Mouse (Mus musculus) ES-Bruce4 (cell line): ENCODE results near the gene Nars2.

Experiments
- CTCF ChIP-seq: IDR thresholded peaks from one replicate; pipeline ENCODE4 v1.8.1; 2011; ENCODE audit warnings: low read depth, low read length
- EP300 ChIP-seq: IDR thresholded peaks from 2 replicates; pipeline ENCODE4 v1.6.1; 2011; ENCODE audit warnings: low read depth, low read length; ENCODE audit not compliant: insufficient read depth

GRCm38 (mm10) chr7:97029151-97029550 is 77.8 kb downstream of the Nars2 start:
- TF ChIP-seq EP300 (no peak), CTCF (no peak)
